Mouse (Mus musculus) Patski (cell line): ENCODE measurements at regions not wholly inside any gene's neighbourhood (a gene's known extent, or its start where the extent isn't known, plus 50 kb on each side); places are given as distances from the start of the nearest gene placed in this dataset.

Source experiments
- ATAC-seq: fragments of 100-300 bp; one replicate; pipeline ENCODE4 v1.8.0; 2021
- CTCF ChIA-PET: fragments of 350-600 bp; sonication (Branson Sonifier 250); formaldehyde crosslinking; loops from one replicate; lab custom pipeline; 2022; ENCODE audit warnings: inconsistent platforms; lab: Charles Lee
- POLR2A ChIA-PET: fragments of 350-600 bp; sonication (Branson Sonifier 250); formaldehyde crosslinking; loops from one replicate; lab custom pipeline; 2022; ENCODE audit warnings: antibody characterized with exemption, inconsistent platforms; lab: Charles Lee
- DNase-seq: peaks from one replicate; pipeline ENCODE4 v3.0.0-alpha.2; 2011; ENCODE audit warnings: low read depth, low spot score
- H3K27me3 ChIP-seq: fragments of 371-371 bp; one replicate; pipeline ENCODE4 v1.5.1; 2021
- CTCF ChIP-seq: fragments of 100-300 bp; IDR thresholded peaks from one replicate; pipeline ENCODE4 v1.5.1; 2021
- in situ Hi-C: fragments of 300-500 bp; cut with MboI; formaldehyde crosslinking; loops from 3 replicates; pipeline ENCODE4 v1.11.1; 2018; ENCODE audit warnings: low pct_unique_long_range_greater_than_20kb, mixed read lengths

DNA sequence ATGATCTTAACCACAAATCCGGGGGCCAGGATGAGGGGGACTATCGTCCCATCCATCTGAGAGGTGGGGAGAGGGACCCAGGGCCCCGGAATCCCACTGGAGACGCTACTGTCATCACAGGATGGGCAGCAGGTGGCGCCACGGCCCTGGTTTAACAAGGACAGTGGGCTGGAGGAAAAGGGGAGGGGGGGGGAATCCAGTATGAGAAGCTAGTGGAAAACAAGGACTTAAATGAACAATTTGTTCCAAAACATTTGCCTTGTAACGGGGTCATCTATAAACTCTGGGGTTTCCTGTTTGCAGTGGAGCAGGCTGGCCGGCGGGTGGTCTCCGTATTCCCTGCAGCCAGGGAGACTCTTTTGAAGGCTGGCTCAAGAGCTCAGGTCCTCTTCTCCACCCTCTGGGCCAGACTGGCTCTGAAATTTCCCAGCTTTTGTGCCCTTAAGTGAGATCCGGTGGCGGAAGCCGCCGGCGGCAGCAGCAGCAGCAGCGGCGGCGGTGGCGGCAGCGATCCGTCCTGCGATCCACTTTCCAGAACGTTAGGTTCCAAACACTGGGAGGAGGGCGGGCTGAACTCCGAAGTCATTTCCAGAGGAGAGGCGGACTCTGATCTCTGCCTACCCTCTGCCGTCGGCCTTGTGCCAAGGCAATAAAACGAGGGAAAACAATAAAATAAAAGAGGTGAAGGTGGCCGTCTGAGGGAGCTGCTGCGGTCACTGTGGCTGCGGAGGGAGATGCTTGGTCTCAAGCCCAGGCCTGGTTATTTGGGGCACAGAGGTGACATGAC, 86.8 kb downstream of the 2410131K14Rik start:
- POLR2A ChIA-PET, result interaction anchor here (0.6 to 1.2 kb wide), 7 partner anchors 43 to 329 kb away, joined by 3 to 9 read pairs (median 3); partner anchors contain the start of gene Med13l

DNA sequence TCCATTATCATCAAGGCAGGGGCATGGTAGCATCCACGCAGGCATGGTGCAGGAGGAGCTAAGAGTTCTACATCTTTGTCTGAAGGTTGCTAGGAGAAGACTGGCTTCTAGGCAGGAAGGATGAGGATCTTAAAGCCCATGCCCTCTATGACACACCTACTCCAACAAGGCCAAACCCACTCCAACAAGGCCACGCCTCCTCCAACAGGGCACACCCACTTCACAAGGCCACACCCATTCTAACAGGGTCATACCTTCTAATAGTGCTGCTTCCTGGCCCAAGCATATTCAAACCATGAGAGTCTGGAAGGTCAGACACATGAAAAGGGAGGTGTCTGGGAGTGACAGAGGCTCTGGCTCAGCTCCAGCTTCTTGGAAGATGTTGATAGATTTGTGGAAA, 89.0 kb downstream of the 2410131K14Rik start:
- ATAC-seq, result no peak
- in situ Hi-C loops, result loop anchor here (5.0 to 10.0 kb wide), 3 partner anchors 91 to 233 kb away; no protein-coding TSS in a partner anchor
- POLR2A ChIA-PET, result interaction anchor here (0.7 kb wide), 1 partner anchor 255 kb away, joined by 3 read pairs; no protein-coding TSS in a partner anchor

More for the DNA sequence above, 86.8 kb downstream of the 2410131K14Rik start:
- TF ChIP-seq CTCF, result peak; percentile 89
- DNase-seq, result peak; percentile 57
- CTCF ChIA-PET, result interaction anchor here (0.7 to 1.4 kb wide), 15 partner anchors 8 to 422 kb away, joined by 3 to 9 read pairs (median 3); no protein-coding TSS in a partner anchor
- in situ Hi-C loops, result loop anchor here (5.0 to 10.0 kb wide), 3 partner anchors 93 to 236 kb away; no protein-coding TSS in a partner anchor
- no peaks in the 10 kb centered on the region for H3K27me3 ChIP-seq
- peak; percentile 61 for ATAC-seq

DNA sequence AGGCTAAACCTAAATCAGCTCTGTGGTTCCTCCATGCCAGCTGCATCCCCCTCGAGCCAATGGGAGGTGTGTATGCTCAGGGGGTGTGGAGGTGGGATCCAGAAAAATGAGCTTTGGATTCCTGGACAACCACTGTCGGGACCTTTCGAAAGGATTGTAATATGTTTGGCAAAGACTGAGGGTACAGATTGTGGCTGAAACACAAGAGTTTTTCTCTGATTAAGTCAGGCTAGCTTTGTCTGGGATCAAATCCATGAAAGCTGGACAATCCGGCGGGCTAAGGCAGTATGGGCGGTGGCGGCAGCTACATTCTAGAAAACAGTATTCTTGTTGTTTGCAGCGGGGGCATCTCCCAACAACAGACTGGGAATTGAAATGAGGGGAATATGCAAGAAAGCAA, 93.2 kb downstream of the 2410131K14Rik start:
- no peaks in the 10 kb centered on the region for H3K27me3 ChIP-seq
- POLR2A ChIA-PET, result no interaction called here
- in situ Hi-C loops, result loop anchor here (10.0 kb wide), 1 partner anchor 87 kb away; no protein-coding TSS in a partner anchor
- no peak for DNase-seq
- CTCF ChIA-PET, result interaction anchor here (1.6 kb wide), 1 partner anchor 21 kb away, joined by 3 read pairs; no protein-coding TSS in a partner anchor
- ATAC-seq, result no peak
- no peak for TF ChIP-seq CTCF

More for the DNA sequence above, 89.0 kb downstream of the 2410131K14Rik start:
- CTCF ChIA-PET, result no interaction called here
- no peaks in the 10 kb centered on the region for H3K27me3 ChIP-seq
- DNase-seq, result no peak
- no peak for TF ChIP-seq CTCF

DNA sequence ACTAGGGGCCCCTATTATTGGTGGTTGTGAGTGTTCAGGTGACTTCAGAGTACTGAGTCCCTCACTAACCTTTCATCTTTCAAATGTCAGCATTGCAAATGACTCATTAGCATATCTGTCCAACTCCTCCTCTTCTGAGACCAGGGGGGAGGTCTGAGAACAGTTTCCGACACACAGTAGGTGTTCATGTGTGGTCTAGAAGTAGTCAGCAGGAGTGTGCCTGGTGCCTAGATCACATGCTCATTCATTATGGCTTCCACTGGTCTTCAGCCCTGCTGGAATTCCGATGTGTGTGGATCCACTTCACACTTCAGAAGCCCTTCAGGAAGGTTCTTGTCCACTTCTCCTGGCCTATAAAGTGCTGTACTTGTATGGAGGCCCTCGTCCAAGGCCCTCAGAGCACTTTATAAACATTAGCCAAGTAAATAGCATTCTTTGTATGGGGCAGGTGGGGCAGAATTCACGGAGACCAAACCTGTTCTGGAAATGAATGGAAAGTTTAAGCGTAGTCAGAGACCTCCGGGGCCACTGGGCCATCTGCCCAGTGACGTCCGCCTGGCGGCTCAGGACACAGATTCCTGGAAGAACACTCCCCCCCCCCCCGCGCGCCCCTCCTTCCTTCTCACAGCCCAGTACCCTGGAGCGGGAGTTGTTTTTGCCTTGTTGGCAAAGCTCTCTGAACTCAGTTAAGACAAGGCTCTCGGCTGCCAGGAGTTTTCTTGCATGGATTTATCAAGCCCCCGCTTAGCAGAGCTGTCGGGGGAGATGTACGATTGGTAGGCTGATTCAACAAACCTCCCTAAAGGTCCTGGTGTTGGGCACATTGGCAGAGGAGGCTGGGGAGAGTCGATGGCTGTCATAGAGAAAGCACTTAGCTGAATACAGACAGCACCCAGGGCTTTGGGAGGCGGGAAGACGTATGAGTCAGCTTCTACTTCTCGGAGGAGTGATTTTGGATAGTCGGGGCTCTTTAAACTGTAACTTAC, 94.9 kb downstream of the 2410131K14Rik start:
- H3K27me3 ChIP-seq, result no peaks in the 10 kb centered on the region
- ChIA-PET POLR2A (interaction anchor here (0.6 to 1.5 kb wide), 3 partner anchors 33 to 164 kb away, joined by 3 to 8 read pairs (median 4); no protein-coding TSS in a partner anchor), CTCF (interaction anchor here (1.1 kb wide), 1 partner anchor 8 kb away, joined by 4 read pairs; no protein-coding TSS in a partner anchor)
- peak; percentile 98 for DNase-seq
- peak; percentile 84 for ATAC-seq
- no peak for TF ChIP-seq CTCF
- in situ Hi-C loops, result loop anchor here (10.0 kb wide), 1 partner anchor 85 kb away; no protein-coding TSS in a partner anchor

DNA sequence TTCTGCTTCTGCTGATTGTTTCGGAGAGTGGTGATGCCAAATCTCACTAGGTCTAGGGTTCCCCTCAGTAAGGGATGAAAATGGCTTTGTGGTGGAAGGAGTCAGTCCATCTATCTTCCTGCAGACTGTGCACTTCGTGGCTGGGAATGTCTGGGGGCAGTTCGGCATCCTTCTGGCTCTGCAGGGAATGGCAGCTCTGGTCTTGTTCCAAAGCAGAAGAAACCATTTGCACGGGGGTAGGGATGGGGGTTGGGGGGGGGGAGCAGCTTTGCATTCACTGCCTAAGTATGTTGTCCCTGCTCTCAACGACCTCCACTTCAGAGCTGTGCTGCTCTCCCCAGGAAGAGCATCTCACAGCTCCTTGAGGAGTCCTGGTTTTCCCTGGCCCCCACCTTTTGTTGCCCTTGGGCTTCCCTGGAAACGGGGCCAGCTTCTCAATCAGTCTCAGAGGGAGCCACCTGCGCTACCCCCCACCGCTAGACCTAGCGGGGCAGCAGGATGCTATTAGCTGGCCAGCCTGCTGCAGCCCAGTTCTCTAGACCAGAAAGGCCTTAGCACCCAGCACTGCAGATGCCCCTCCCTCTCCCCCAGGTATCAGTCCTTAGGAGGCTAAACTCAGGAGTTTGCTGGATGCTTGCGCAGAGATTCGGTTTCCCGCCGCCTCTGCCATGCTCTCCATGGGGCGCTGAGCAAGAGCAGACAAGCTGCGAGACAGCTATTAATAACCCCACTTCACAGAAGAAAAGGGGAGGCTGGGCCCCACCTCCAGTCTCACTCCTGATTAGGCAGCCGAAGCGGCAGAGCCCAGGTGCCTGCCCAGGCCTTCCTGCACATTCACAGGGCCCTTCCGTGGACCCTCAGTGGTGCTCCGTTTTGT, 98.7 kb downstream of the 2410131K14Rik start:
- ATAC-seq (no peak), DNase-seq (no peak)
- CTCF ChIA-PET, result interaction anchor here (1.0 kb wide), 1 partner anchor 15 kb away, joined by 3 read pairs; no protein-coding TSS in a partner anchor
- POLR2A ChIA-PET, result no interaction called here
- in situ Hi-C loops, result no loop called here
- no peaks in the 10 kb centered on the region for H3K27me3 ChIP-seq
- no peak for TF ChIP-seq CTCF

DNA sequence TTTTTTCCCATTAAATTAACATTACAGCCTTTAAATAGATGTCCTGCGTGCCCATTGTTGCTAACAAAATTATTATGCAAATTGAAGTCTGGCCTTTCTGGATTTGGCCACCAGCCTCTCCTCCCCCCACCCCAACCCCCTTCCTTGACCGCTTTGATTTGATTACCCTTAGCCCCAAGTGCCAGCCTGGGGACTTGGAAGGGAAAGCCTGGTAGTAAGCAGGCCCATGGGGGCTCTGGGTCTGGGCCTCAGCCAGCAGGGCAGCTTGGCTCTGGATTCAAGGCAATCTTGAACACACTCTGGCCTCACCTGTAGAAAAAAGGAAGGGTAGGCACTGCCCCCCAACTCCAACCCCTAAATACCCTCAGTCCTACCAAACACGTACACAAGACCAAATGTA, 100.2 kb downstream of the 2410131K14Rik start:
- ATAC-seq (no peak), DNase-seq (no peak)
- in situ Hi-C loops, result no loop called here
- CTCF ChIA-PET, result no interaction called here
- POLR2A ChIA-PET, result no interaction called here
- H3K27me3 ChIP-seq, result no peaks in the 10 kb centered on the region
- TF ChIP-seq CTCF, result no peak

DNA sequence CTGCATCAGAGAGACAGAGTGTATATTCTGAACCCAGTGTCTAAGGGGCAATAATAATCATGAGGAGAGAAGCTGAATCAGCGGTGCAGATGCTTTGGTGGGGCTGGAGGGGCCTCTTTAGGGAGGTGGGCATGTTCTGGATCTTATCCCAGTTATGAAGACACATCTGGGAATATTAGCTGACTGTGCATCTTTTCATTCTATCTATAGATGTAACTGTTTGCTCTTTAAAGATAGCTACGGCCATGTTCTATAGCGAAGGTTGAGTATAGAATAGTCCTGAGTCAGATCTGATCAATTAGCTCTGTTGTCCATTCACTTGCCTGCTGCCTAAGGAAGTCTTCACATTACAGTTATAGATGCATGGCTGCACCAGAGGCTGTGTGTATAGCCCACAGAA, 104.0 kb downstream of the 2410131K14Rik start:
- TF ChIP-seq CTCF, result no peak
- ATAC-seq (no peak), DNase-seq (no peak)
- no peaks in the 10 kb centered on the region for H3K27me3 ChIP-seq
- POLR2A ChIA-PET, result interaction anchor here (0.6 kb wide), 1 partner anchor 243 kb away, joined by 3 read pairs; no protein-coding TSS in a partner anchor
- in situ Hi-C loops, result no loop called here
- CTCF ChIA-PET, result interaction anchor here (0.7 kb wide), 1 partner anchor 388 kb away, joined by 3 read pairs; no protein-coding TSS in a partner anchor

DNA sequence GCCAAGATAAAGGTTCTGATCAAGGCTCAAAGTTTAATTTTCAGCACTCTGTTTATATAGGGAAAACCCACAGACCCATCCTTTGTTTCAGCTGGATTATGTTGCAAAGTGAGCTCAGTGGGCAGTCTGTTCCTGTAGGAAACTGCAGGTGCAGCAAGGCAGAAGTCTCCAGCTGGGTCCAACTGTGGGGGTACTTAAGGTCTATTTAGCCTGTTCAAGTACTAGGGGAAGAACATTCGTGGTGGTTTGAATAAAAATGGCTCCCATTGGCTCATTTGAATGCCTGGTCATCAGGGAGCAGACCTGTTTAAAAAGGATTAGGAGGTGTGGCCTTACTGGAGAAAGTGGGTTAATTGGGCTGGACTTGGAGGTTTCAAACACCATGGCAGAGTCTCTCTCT, 106.3 kb downstream of the 2410131K14Rik start:
- no peak for ATAC-seq
- CTCF ChIA-PET, result no interaction called here
- no peak for TF ChIP-seq CTCF
- POLR2A ChIA-PET, result no interaction called here
- DNase-seq, result no peak
- in situ Hi-C loops, result loop anchor here (25.0 kb wide), 1 partner anchor 989 kb away; the partner anchor contains the start of gene Wsb2
- H3K27me3 ChIP-seq, result no peaks in the 10 kb centered on the region

DNA sequence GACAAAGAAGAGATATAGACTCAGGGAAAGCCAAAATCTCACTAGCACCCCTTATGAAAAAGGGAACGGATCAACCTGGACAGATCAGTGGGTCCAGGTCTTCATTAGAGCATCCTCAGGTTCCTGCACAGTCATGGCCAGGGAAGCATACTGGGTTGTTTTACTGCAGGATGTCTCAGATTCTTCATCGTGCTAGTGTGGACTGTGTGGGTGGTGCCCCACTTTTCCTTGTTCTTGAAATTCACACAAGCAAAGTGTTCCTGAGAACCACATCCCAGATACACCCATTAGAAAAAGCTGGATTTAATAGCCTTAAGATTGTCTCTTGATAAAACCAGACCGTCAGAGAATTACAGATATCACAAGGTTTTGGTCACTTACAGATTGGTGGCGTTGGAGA, 107.1 kb downstream of the 2410131K14Rik start:
- DNase-seq, result no peak
- in situ Hi-C loops, result loop anchor here (25.0 kb wide), 1 partner anchor 990 kb away; the partner anchor contains the start of gene Wsb2
- no peak for TF ChIP-seq CTCF
- ChIA-PET POLR2A (interaction anchor here (0.6 kb wide), 1 partner anchor 34 kb away, joined by 3 read pairs; no protein-coding TSS in a partner anchor), CTCF (no interaction called here)
- no peak for ATAC-seq
- no peaks in the 10 kb centered on the region for H3K27me3 ChIP-seq
